Mouse (Mus musculus) embryonic facial prominence, embryonic 11.5 days (tissue): ENCODE data around the gene Klk1b26. TPM values are rescaled to one million over a fixed set of nuclear protein-coding genes. Genes with fewer than 3 reads are reported as not detected.
"Not testable (repeated sequence)": the region's sequence is repeated elsewhere in the genome, so short reads cannot be mapped to it uniquely, and the experiment has no call there.

Source experiments
- ATAC-seq: fragments of 200-750 bp; cut with Nextera tagmentation; replicated peaks from 2 replicates; pipeline ENCODE4 v1.8.0; 2017; ENCODE audit warnings: low read depth; ENCODE audit not compliant: insufficient number of reproducible peaks, low FRiP score, low TSS enrichment
- DNase-seq: peaks from one replicate; pipeline ENCODE4 v3.0.0-alpha.2; 2015; ENCODE audit warnings: low spot score
- H3K27ac ChIP-seq: fragments of 300-500 bp; sonication (generic); replicated peaks from 2 replicates; pipeline ENCODE4 v1.5.1; 2014; ENCODE audit warnings: mild to moderate bottlenecking, low read depth, low read length, control low read depth
- H3K27me3 ChIP-seq: fragments of 300-500 bp; sonication (generic); 2 replicates; pipeline ENCODE4 v1.6.1; 2014; ENCODE audit warnings: mild to moderate bottlenecking, low read length, moderate library complexity, mixed read lengths; ENCODE audit not compliant: control insufficient read depth, insufficient read depth
- H3K36me3 ChIP-seq: fragments of 300-500 bp; sonication (generic); replicated peaks from 2 replicates; pipeline ENCODE4 v1.6.1; 2014; ENCODE audit warnings: low read depth, mild to moderate bottlenecking, low read length, moderate library complexity, mixed read lengths; ENCODE audit not compliant: control insufficient read depth, insufficient read depth
- H3K4me1 ChIP-seq: fragments of 300-500 bp; sonication (generic); 2 replicates; pipeline ENCODE4 v1.6.1; 2014; ENCODE audit warnings: low read length, mixed read lengths; ENCODE audit not compliant: control insufficient read depth, insufficient read depth
- H3K4me2 ChIP-seq: fragments of 300-500 bp; sonication (generic); 2 replicates; pipeline ENCODE4 v1.6.1; 2014; ENCODE audit warnings: low read depth, mild to moderate bottlenecking, control low read depth, low read length, moderate library complexity
- H3K4me3 ChIP-seq: fragments of 300-500 bp; sonication (generic); 2 replicates; pipeline ENCODE4 v1.5.1; 2014; ENCODE audit warnings: low read depth, low read length, control low read depth
- H3K9ac ChIP-seq: fragments of 300-500 bp; sonication (generic); replicated peaks from 2 replicates; pipeline ENCODE4 v1.6.1; 2014; ENCODE audit warnings: mild to moderate bottlenecking, control low read depth, low read length
- H3K9me3 ChIP-seq: fragments of 300-500 bp; sonication (generic); replicated peaks from 2 replicates; pipeline ENCODE4 v1.6.1; 2016; ENCODE audit warnings: mild to moderate bottlenecking, low read length, inconsistent platforms, mixed read lengths; ENCODE audit not compliant: control insufficient read depth
- WGBS: fragments of 180-500 bp; shearing (Covaris S2); extraction: QIAGEN DNeasy Blood & Tissue Kit; methylation state at CpG from one replicate; pipeline ENCODE4 v1.1.7; 2014; 5-methylcytosine and 5-hydroxymethylcytosine counted together
- polyA plus RNA-seq: library from polyadenylated mRNA; unstranded; fragments of >200 nt; fragmentation: Nextera tagmentation; extraction: Ambion mirVana; gene quantifications from 2 replicates; pipeline ENCODE4 v1.2.1, GENCODE M21; 2014

Gene Klk1b26
- polyA plus RNA-seq, 1 experiment from 2014 or later, result 0.15 TPM

DNA sequence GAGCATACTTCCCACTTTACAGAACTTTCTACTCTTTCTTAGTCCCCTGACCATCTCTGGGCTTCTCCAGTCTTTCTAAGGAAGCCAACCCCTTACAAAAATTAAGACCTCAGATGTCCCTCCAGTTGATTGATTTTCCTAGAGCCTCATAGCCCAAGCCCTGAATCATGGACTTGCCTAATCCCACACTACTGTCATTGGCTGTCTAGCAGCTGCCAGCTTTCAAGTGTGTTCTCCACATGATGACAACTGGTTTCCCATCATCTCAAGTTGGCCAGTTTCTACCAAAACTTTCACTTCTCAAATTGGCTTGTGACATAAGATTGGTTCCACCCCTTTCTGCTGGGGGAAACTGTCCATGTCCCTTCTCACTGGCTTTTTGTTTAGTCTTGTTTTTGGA lies 7.1 kb upstream of the Klk1b26 start:
- Histone ChIP-seq H3K36me3 (no peaks in the 10 kb centered on the region), H3K4me1 (no peaks in the 10 kb centered on the region), H3K4me2 (no peak overlapping the region), H3K9me3 (no peaks in the 10 kb centered on the region), H3K9ac (no peak overlapping the region), H3K27me3 (no peaks in the 10 kb centered on the region), H3K27ac (no peak overlapping the region), H3K4me3 (no peak overlapping the region)
- no peak for DNase-seq
- ATAC-seq, result no peak

- not testable (repeated sequence) for H3K4me3 ChIP-seq, ATAC-seq
- 82% methylated on average over 6 of the region's 6 CpGs for whole genome bisulfite sequencing
Observed at GRCm38 (mm10) chr7:44014666-44015065, 2.7 kb downstream of the Klk1b26 start.

DNA sequence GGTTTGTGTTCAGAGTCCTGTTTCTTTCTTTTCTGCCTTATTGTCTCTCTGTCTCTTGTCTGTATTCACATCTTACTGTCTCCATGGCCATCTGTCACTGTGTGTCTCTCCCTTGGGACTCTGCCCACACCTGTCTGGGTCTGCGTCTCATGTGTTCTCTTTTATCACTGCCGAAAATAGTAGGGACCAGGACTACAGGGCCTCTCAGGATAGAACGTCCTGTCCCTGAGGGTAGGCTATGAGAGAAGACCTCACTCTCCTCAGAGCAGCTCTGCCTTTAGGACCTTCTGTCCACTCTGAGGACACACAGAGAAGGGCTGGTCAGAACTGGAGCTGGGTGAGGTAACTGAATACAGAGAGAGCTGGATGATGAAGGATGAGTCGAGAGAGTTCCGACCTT lies 3.1 kb downstream of the Klk1b26 start:
- Histone ChIP-seq H3K9me3 (no peaks in the 10 kb centered on the region), H3K27me3 (no peaks in the 10 kb centered on the region), H3K27ac (no peak overlapping the region), H3K4me1 (no peaks in the 10 kb centered on the region), H3K9ac (no peak overlapping the region), H3K4me3 (no peak overlapping the region), H3K4me2 (no peak overlapping the region), H3K36me3 (no peaks in the 10 kb centered on the region)
- DNase-seq (no peak), ATAC-seq (no peak)
- 87% methylated on average over 5 of the region's 5 CpGs for WGBS

More at GRCm38 (mm10) chr7:44014666-44015065, 2.7 kb downstream of the Klk1b26 start:
- H3K36me3 ChIP-seq, H3K4me2 ChIP-seq, DNase-seq, H3K9me3 ChIP-seq, H3K9ac ChIP-seq, H3K27me3 ChIP-seq, H3K27ac ChIP-seq, H3K4me1 ChIP-seq: not testable (repeated sequence)

- H3K27me3 ChIP-seq, H3K4me3 ChIP-seq, H3K9me3 ChIP-seq, H3K36me3 ChIP-seq, H3K4me1 ChIP-seq, DNase-seq, H3K27ac ChIP-seq, H3K9ac ChIP-seq, ATAC-seq, H3K4me2 ChIP-seq: not testable (repeated sequence)
- 72% methylated on average over 3 of the region's 3 CpGs for WGBS
Observed at GRCm38 (mm10) chr7:44051990-44052389, 40.0 kb downstream of the Klk1b26 start, which contains the start of gene Klk1b27. Klk1b27 (plus strand) TSS chr7:44052290.

Other genes starting within 250 kb of the Klk1b26 start
- gene Klk12, start 243.3 kb upstream of the Klk1b26 start, polyA plus RNA-seq, result not detected in 2 replicates
- not detected in 2 replicates for gene Klk11, start 237.6 kb upstream of the Klk1b26 start, polyA plus RNA-seq
- gene Klk10, start 231.1 kb upstream of the Klk1b26 start, polyA plus RNA-seq, result 0.15 and 0.40 TPM in 2 replicates
- gene Klk9, start 220.3 kb upstream of the Klk1b26 start, polyA plus RNA-seq, result not detected in 2 replicates
- gene Klk8, start 214.6 kb upstream of the Klk1b26 start, polyA plus RNA-seq, result 14.4 and 19.0 TPM in 2 replicates
- not detected in 2 replicates for gene Klk7, start 200.9 kb upstream of the Klk1b26 start, polyA plus RNA-seq
- 0.29 TPM in 1 of 2 replicates, not detected in the other for gene Klk6, start 187.7 kb upstream of the Klk1b26 start, polyA plus RNA-seq
- gene Klk5, start 170.2 kb upstream of the Klk1b26 start, polyA plus RNA-seq, result not detected in 2 replicates
- 0.28 TPM in 1 of 2 replicates, not detected in the other for gene Klk4, start 131.0 kb upstream of the Klk1b26 start, polyA plus RNA-seq
- not detected in 2 replicates for gene Klk15, start 78.4 kb upstream of the Klk1b26 start, polyA plus RNA-seq
- gene Klk1b8, start 61.5 kb upstream of the Klk1b26 start, polyA plus RNA-seq, result not detected in 2 replicates
- not detected in 2 replicates for gene Klk1b1, start 45.4 kb upstream of the Klk1b26 start, polyA plus RNA-seq
- not detected in 2 replicates for gene Klk1b9, start 36.1 kb upstream of the Klk1b26 start, polyA plus RNA-seq
- gene Klk1b11, start 16.3 kb upstream of the Klk1b26 start, polyA plus RNA-seq, result not detected in 2 replicates
- gene Klk1b27, start 40.1 kb downstream of the Klk1b26 start, polyA plus RNA-seq, result not detected in 2 replicates
- not detected in 2 replicates for gene Klk1b21, start 90.2 kb downstream of the Klk1b26 start, polyA plus RNA-seq
- not detected in 2 replicates for gene Klk1b22, start 100.5 kb downstream of the Klk1b26 start, polyA plus RNA-seq
- not detected in 2 replicates for gene Klk1b16, start 124.6 kb downstream of the Klk1b26 start, polyA plus RNA-seq
- gene Klk1b24, start 176.1 kb downstream of the Klk1b26 start, polyA plus RNA-seq, result not detected in 2 replicates
- gene Klk1b3, start 186.0 kb downstream of the Klk1b26 start, polyA plus RNA-seq, result not detected in 2 replicates
- not detected in 2 replicates for gene Klk1b4, start 195.3 kb downstream of the Klk1b26 start, polyA plus RNA-seq
- not detected in 2 replicates for gene Klk1b5, start 203.8 kb downstream of the Klk1b26 start, polyA plus RNA-seq
- gene Klk1, start 213.2 kb downstream of the Klk1b26 start, polyA plus RNA-seq, result not detected in 2 replicates
- gene Gm36864, start 224.0 kb downstream of the Klk1b26 start, polyA plus RNA-seq, result not detected in 2 replicates
- gene 1700028J19Rik, start 234.5 kb downstream of the Klk1b26 start, polyA plus RNA-seq, result 1.00 and 1.9 TPM in 2 replicates
- gene 2410002F23Rik, start 234.6 kb downstream of the Klk1b26 start, polyA plus RNA-seq, result 121 and 132 TPM in 2 replicates
- gene Acp4, start 245.2 kb downstream of the Klk1b26 start, polyA plus RNA-seq, result not detected in 2 replicates
- gene Gm15517, start 249.3 kb downstream of the Klk1b26 start, polyA plus RNA-seq, result 2.3 TPM in 1 of 2 replicates, not detected in the other